Mouse (Mus musculus) CD4-positive, CD25-positive, alpha-beta regulatory T cell, adult 9 weeks (primary cell): Measurements from ENCODE around the gene Hba-a1. TPM values are rescaled to one million over a fixed set of nuclear protein-coding genes. Genes with fewer than 3 reads are reported as not detected.

ENCODE experiments used
- polyA plus RNA-seq: library from polyadenylated mRNA; unstranded; fragments of 100-300 nt; shearing (Covaris generic); gene quantifications from one replicate; pipeline ENCODE4 v1.2.1, GENCODE M21; 2017

Hba-a1 gene
- polyA plus RNA-seq, result 55.9 TPM

GRCm38 (mm10) chr11:32283091-32283777, at the start of gene Hba-a1:
Hba-a1 (plus strand) TSS chr11:32283511.

GRCm38 (mm10) chr11:32267188-32267884, 16.0 kb upstream of the Hba-a1 start, which contains the start of gene Nprl3:
Nprl3 (minus strand) TSS chr11:32267707.

GRCm38 (mm10) chr11:32276347-32276746, 7.0 kb upstream of the Hba-a1 start, which contains the start of gene Hba-x:
Hba-x (plus strand) TSS chr11:32276400.

GRCm38 (mm10) chr11:32286695-32287492, 3.6 kb downstream of the Hba-a1 start, which contains the start of gene Hbq1b:
Hbq1b (plus strand) TSS chr11:32286965.

GRCm38 (mm10) chr11:32296203-32296602, 12.9 kb downstream of the Hba-a1 start, which contains the start of gene Hba-a2:
Hba-a2 (plus strand) TSS chr11:32296489.

GRCm38 (mm10) chr11:32299865-32300264, 16.6 kb downstream of the Hba-a1 start, which contains the start of gene Hbq1a:
Hbq1a (plus strand) TSS chr11:32300069.

Other genes starting within 250 kb of the Hba-a1 start
- 16.3 TPM for gene Il9r, start 83.2 kb upstream of the Hba-a1 start, polyA plus RNA-seq
- 55.7 TPM for gene Snrnp25, start 78.1 kb upstream of the Hba-a1 start, polyA plus RNA-seq
- gene Rhbdf1, start 61.2 kb upstream of the Hba-a1 start, polyA plus RNA-seq, result 0.58 TPM
- 41.0 TPM for gene Mpg, start 57.0 kb upstream of the Hba-a1 start, polyA plus RNA-seq
- gene Nprl3, start 15.8 kb upstream of the Hba-a1 start, polyA plus RNA-seq, result 82.0 TPM
- gene Hba-x, start 7.1 kb upstream of the Hba-a1 start, polyA plus RNA-seq, result not detected
- gene Hbq1b, start 3.5 kb downstream of the Hba-a1 start, polyA plus RNA-seq, result not detected
- 81.6 TPM for gene Hba-a2, start 13.0 kb downstream of the Hba-a1 start, polyA plus RNA-seq
- gene Hbq1a, start 16.6 kb downstream of the Hba-a1 start, polyA plus RNA-seq, result not detected
- not detected for gene Sh3pxd2b, start 64.3 kb downstream of the Hba-a1 start, polyA plus RNA-seq
- 2.5 TPM for gene Ubtd2, start 171.9 kb downstream of the Hba-a1 start, polyA plus RNA-seq
- gene Efcab9, start 248.6 kb downstream of the Hba-a1 start, polyA plus RNA-seq, result 1.9 TPM
- gene Stk10, start 249.8 kb downstream of the Hba-a1 start, polyA plus RNA-seq, result 342 TPM